Comparison of ENCODE assay signal across 8 mouse cellular contexts in the genomic region with DNA sequence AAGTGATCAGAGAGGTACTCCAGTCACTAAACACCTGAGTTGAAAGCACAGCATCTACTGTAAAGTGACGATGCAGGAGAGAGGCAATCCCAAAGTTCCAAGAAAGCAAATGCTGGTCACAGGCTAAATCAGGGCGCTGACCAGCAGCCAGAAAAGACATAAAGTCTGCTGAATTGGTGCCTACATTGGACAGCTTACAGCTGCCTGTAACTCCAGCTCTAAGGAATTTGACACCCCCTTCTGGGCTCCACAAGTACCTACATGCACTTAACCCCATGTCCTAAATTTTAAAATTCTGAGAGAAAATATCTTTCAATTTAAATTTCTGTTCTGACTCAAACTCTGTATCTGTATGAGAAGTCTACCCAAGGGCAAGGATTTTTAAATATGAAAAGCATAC. TPM values are rescaled to one million over a fixed set of nuclear protein-coding genes. Genes with fewer than 3 reads are reported as not detected.
DNase-seq lines count a peak whose midpoint lies in the region; ATAC-seq and TF ChIP-seq lines count a peak whose summit lies in the region.

No protein-coding gene starts in this region.

- H3K4me3 ChIP-seq in heart, embryonic 10.5 days: peak overlapping the region; percentile 99; the same call in 1 of the 2 replicates
- H3K4me3 ChIP-seq in heart, postnatal 0 days (ENCODE audit: low read depth, low read length): peak overlapping the region; percentile 98

- peaks cover 47% of the 10 kb centered on the region for H3K36me3 ChIP-seq in heart, embryonic 10.5 days
- peaks cover 46% of the 10 kb centered on the region for H3K36me3 ChIP-seq in heart, postnatal 0 days (replicated peaks; ENCODE audit: control insufficient read depth, insufficient read depth, low read length)

- ATAC-seq in heart, postnatal 0 days (ENCODE audit: insufficient read depth, low read depth): no peak

- H3K9ac ChIP-seq in heart, postnatal 0 days (replicated peaks; ENCODE audit: low read depth, low read length): 0 out of 2 replicates have a peak overlapping the region, but pooled peaks have one; percentile 20

- H3K27ac ChIP-seq in heart, embryonic 10.5 days: no peak overlapping the region
- peak overlapping the region; percentile 34 for H3K27ac ChIP-seq in heart, postnatal 0 days (ENCODE audit: low read depth)

- no peaks in the 10 kb centered on the region for H3K27me3 ChIP-seq in heart, embryonic 10.5 days (ENCODE audit: insufficient read depth, poor library complexity, severe bottlenecking)
- no peaks in the 10 kb centered on the region for H3K27me3 ChIP-seq in heart, postnatal 0 days (ENCODE audit: control insufficient read depth, insufficient read depth, low read length)

- no peak for DNase-seq in heart, embryonic 10.5 days (ENCODE audit: low spot score)
- no peak for DNase-seq in heart, postnatal 25 days (ENCODE audit: low spot score)
- peak; percentile 37 for DNase-seq in MEL-GATA-1-ER (ENCODE audit: extremely low read depth, low read depth)
- DNase-seq in heart, postnatal 0 days (ENCODE audit: low spot score): peak; percentile 58
- DNase-seq in lung, postnatal 36 days: peak; percentile 23
- DNase-seq in layer of hippocampus, postnatal 10 days (ENCODE audit: low spot score in 2 of 2): no peak
- no peak for DNase-seq in adrenal gland, postnatal 4 days (ENCODE audit: low spot score in 2 of 2)
- DNase-seq in frontal cortex, postnatal 25 days (ENCODE audit: low spot score in 2 of 2): no peak

- no peaks in the 10 kb centered on the region for H3K9me3 ChIP-seq in heart, embryonic 10.5 days
- H3K9me3 ChIP-seq in heart, postnatal 0 days (replicated peaks; ENCODE audit: control insufficient read depth, low read length): no peaks in the 10 kb centered on the region

- peaks cover 24% of the 10 kb centered on the region for H3K4me1 ChIP-seq in heart, embryonic 10.5 days
- peaks cover 18% of the 10 kb centered on the region for H3K4me1 ChIP-seq in heart, postnatal 0 days (ENCODE audit: control insufficient read depth, insufficient read depth)

- peak overlapping the region; percentile 81 for H3K4me2 ChIP-seq in heart, postnatal 0 days (ENCODE audit: low read depth, low read length)

- TF ChIP-seq CTCF in heart, postnatal 0 days (IDR thresholded peaks at IDR 0.05; ENCODE audit: low read depth): peak; percentile 20; the same call in 1 of the 2 replicates

- no peak for TF ChIP-seq EP300 in heart, postnatal 0 days (IDR thresholded peaks at IDR 0.05; ENCODE audit: low read depth)

- WGBS in heart, embryonic 10.5 days: 90% methylated on average over 2 of the region's 2 CpGs
- WGBS in heart, postnatal 0 days: 66% methylated on average over 2 of the region's 2 CpGs

- intact Hi-C loops in heart, postnatal 25 days (cut with DNase I): loop anchor here (2.0 to 5.0 kb wide), 3 partner anchors 93 to 337 kb away; partner anchors contain the start of genes Cyld and Tent4b

RNA-seq across cellular contexts. Expression of gene Brd7, which starts 2.0 kb away (rescaled TPM):
- polyA plus RNA-seq in heart, embryonic 10.5 days (2016; fragmentation: Nextera tagmentation; extraction: Ambion mirVana): 56.8 and 65.1 TPM in 2 replicates
- total RNA-seq in heart, postnatal 25 days (2021): 10 to 100 TPM; 83.5 to 88.0 TPM
- 23.8 and 27.0 TPM in 2 replicates for total RNA-seq in heart, postnatal 0 days (2014; rRNA removed; ENCODE audit: low replicate concordance)
- polyA plus RNA-seq in heart, postnatal 0 days (2015; fragmentation: Nextera tagmentation; extraction: Ambion mirVana): 70.2 and 75.4 TPM in 2 replicates
- 10 to 100 TPM; 63.4 to 68.8 TPM for total RNA-seq in layer of hippocampus, postnatal 10 days (2021)
- 10 to 100 TPM; 82.9 to 93.5 TPM for total RNA-seq in adrenal gland, postnatal 4 days (2021)

Comparison
In these comparisons a context has a peak if more than half of its experiments do, and no peak if none do; other contexts are left out.
1. DNase-seq: peak in MEL-GATA-1-ER (single experiment), heart, postnatal 0 days (single experiment) and lung, postnatal 36 days (single experiment); none in heart, embryonic 10.5 days (single experiment), heart, postnatal 25 days (single experiment), layer of hippocampus, postnatal 10 days (0 of 2), adrenal gland, postnatal 4 days (0 of 2) and frontal cortex, postnatal 25 days (0 of 2).